Mouse (Mus musculus): ENCODE measurements around the gene Vmn2r68. TPM values are rescaled to one million over a fixed set of nuclear protein-coding genes. Genes with fewer than 3 reads are reported as not detected.

Gene Vmn2r68
- polyA plus RNA-seq (2012; rRNA removed) = not detected in 2 replicates

GRCm38 (mm10) chr7:85237683-85238082 is at the start of gene Vmn2r68:
TSS of gene Vmn2r68 (minus strand) at chr7:85237783.

Other genes starting within 250 kb of the Vmn2r68 start
- gene Vmn2r66, start 225.5 kb downstream of the Vmn2r68 start, polyA plus RNA-seq (2012; rRNA removed) = not detected in 2 replicates
- not detected in 2 replicates for gene Vmn2r67, start 81.8 kb downstream of the Vmn2r68 start, polyA plus RNA-seq (2012; rRNA removed)
- gene Vmn2r69, start 178.1 kb upstream of the Vmn2r68 start, polyA plus RNA-seq (2012; rRNA removed) = not detected in 2 replicates